Mouse (Mus musculus): ENCODE data around the gene A530032D15Rik. TPM values are rescaled to one million over a fixed set of nuclear protein-coding genes. Genes with fewer than 3 reads are reported as not detected.
"Not testable (repeated sequence)": the region's sequence is repeated elsewhere in the genome, so short reads cannot be mapped to it uniquely, and the experiment has no call there.

The A530032D15Rik gene
- polyA plus RNA-seq, 1 experiment from 2014 or later, result not detected

- H3K27ac ChIP-seq (ENCODE audit: low read depth, low read length); H3K4me1 ChIP-seq (ENCODE audit: control insufficient read depth, insufficient read depth, low read length); H3K4me2 ChIP-seq; H3K36me3 ChIP-seq (ENCODE audit: control insufficient read depth, insufficient read depth, low read length); H3K9ac ChIP-seq (ENCODE audit: low read depth, low read length); H3K27me3 ChIP-seq (ENCODE audit: control insufficient read depth, insufficient read depth, low read length); H3K9me3 ChIP-seq (replicated peaks; ENCODE audit: control insufficient read depth, low read length); H3K4me3 ChIP-seq (ENCODE audit: low read depth, low read length); ATAC-seq (replicated peaks; ENCODE audit: insufficient number of reproducible peaks, low FRiP score, low TSS enrichment): not testable (repeated sequence)
- WGBS (ENCODE audit: insufficient replicate concordance), result 44% methylated on average over 1 of the region's 3 CpGs
Measured at GRCm38 (mm10) chr1:85092169-85092568, 17.5 kb downstream of the A530032D15Rik start.

GRCm38 (mm10) chr1:85086211-85086610 is 23.4 kb downstream of the A530032D15Rik start:
- H3K4me3 ChIP-seq (ENCODE audit: low read depth, low read length); H3K9ac ChIP-seq (ENCODE audit: low read depth, low read length); H3K27ac ChIP-seq (ENCODE audit: low read depth, low read length); ATAC-seq (replicated peaks; ENCODE audit: insufficient number of reproducible peaks, low FRiP score, low TSS enrichment); H3K4me1 ChIP-seq (ENCODE audit: control insufficient read depth, insufficient read depth, low read length); H3K36me3 ChIP-seq (ENCODE audit: control insufficient read depth, insufficient read depth, low read length); H3K4me2 ChIP-seq; H3K27me3 ChIP-seq (ENCODE audit: control insufficient read depth, insufficient read depth, low read length); H3K9me3 ChIP-seq (replicated peaks; ENCODE audit: control insufficient read depth, low read length): not testable (repeated sequence)
- WGBS (ENCODE audit: insufficient replicate concordance), result 63% methylated on average over 1 of the region's 1 CpGs

GRCm38 (mm10) chr1:85084803-85085202 is 24.9 kb downstream of the A530032D15Rik start:
- ATAC-seq (replicated peaks; ENCODE audit: insufficient number of reproducible peaks, low FRiP score, low TSS enrichment), result not testable (repeated sequence)

GRCm38 (mm10) chr1:85073099-85073498 is 36.6 kb downstream of the A530032D15Rik start:
- H3K9me3 ChIP-seq (replicated peaks; ENCODE audit: control insufficient read depth, low read length); H3K36me3 ChIP-seq (ENCODE audit: control insufficient read depth, insufficient read depth, low read length); H3K4me3 ChIP-seq (ENCODE audit: low read depth, low read length); H3K9ac ChIP-seq (ENCODE audit: low read depth, low read length); ATAC-seq (replicated peaks; ENCODE audit: insufficient number of reproducible peaks, low FRiP score, low TSS enrichment); H3K27ac ChIP-seq (ENCODE audit: low read depth, low read length); H3K27me3 ChIP-seq (ENCODE audit: control insufficient read depth, insufficient read depth, low read length); H3K4me2 ChIP-seq; H3K4me1 ChIP-seq (ENCODE audit: control insufficient read depth, insufficient read depth, low read length): not testable (repeated sequence)
- WGBS (ENCODE audit: insufficient replicate concordance), result 64% methylated on average over 3 of the region's 3 CpGs

More at GRCm38 (mm10) chr1:85084803-85085202, 24.9 kb downstream of the A530032D15Rik start:
- H3K4me3 ChIP-seq (ENCODE audit: low read depth, low read length); H3K36me3 ChIP-seq (ENCODE audit: control insufficient read depth, insufficient read depth, low read length); H3K27me3 ChIP-seq (ENCODE audit: control insufficient read depth, insufficient read depth, low read length); H3K9me3 ChIP-seq (replicated peaks; ENCODE audit: control insufficient read depth, low read length); H3K4me2 ChIP-seq; H3K27ac ChIP-seq (ENCODE audit: low read depth, low read length); H3K9ac ChIP-seq (ENCODE audit: low read depth, low read length); H3K4me1 ChIP-seq (ENCODE audit: control insufficient read depth, insufficient read depth, low read length): not testable (repeated sequence)
- WGBS (ENCODE audit: insufficient replicate concordance), result 69% methylated on average over 3 of the region's 3 CpGs

- H3K4me3 ChIP-seq (ENCODE audit: low read depth, low read length); H3K4me1 ChIP-seq (ENCODE audit: control insufficient read depth, insufficient read depth, low read length); H3K9ac ChIP-seq (ENCODE audit: low read depth, low read length); H3K4me2 ChIP-seq; H3K27ac ChIP-seq (ENCODE audit: low read depth, low read length); H3K36me3 ChIP-seq (ENCODE audit: control insufficient read depth, insufficient read depth, low read length); ATAC-seq (replicated peaks; ENCODE audit: insufficient number of reproducible peaks, low FRiP score, low TSS enrichment); H3K9me3 ChIP-seq (replicated peaks; ENCODE audit: control insufficient read depth, low read length); H3K27me3 ChIP-seq (ENCODE audit: control insufficient read depth, insufficient read depth, low read length): not testable (repeated sequence)
- 54% methylated on average over 3 of the region's 3 CpGs for WGBS (ENCODE audit: insufficient replicate concordance)
Measured at GRCm38 (mm10) chr1:85071690-85072089, 38.0 kb downstream of the A530032D15Rik start.

- not testable (repeated sequence) for ATAC-seq (replicated peaks; ENCODE audit: insufficient number of reproducible peaks, low FRiP score, low TSS enrichment); H3K27me3 ChIP-seq (ENCODE audit: control insufficient read depth, insufficient read depth, low read length); H3K4me2 ChIP-seq; H3K9ac ChIP-seq (ENCODE audit: low read depth, low read length); H3K4me3 ChIP-seq (ENCODE audit: low read depth, low read length); H3K4me1 ChIP-seq (ENCODE audit: control insufficient read depth, insufficient read depth, low read length); H3K9me3 ChIP-seq (replicated peaks; ENCODE audit: control insufficient read depth, low read length); H3K27ac ChIP-seq (ENCODE audit: low read depth, low read length); H3K36me3 ChIP-seq (ENCODE audit: control insufficient read depth, insufficient read depth, low read length)
- WGBS (ENCODE audit: insufficient replicate concordance), result 65% methylated on average over 4 of the region's 6 CpGs
Measured at GRCm38 (mm10) chr1:85035801-85036200, 73.9 kb downstream of the A530032D15Rik start.

GRCm38 (mm10) chr1:85034394-85034793 is 75.3 kb downstream of the A530032D15Rik start:
- ATAC-seq (replicated peaks; ENCODE audit: insufficient number of reproducible peaks, low FRiP score, low TSS enrichment); H3K36me3 ChIP-seq (ENCODE audit: control insufficient read depth, insufficient read depth, low read length); H3K4me3 ChIP-seq (ENCODE audit: low read depth, low read length); H3K9ac ChIP-seq (ENCODE audit: low read depth, low read length); H3K27ac ChIP-seq (ENCODE audit: low read depth, low read length); H3K4me1 ChIP-seq (ENCODE audit: control insufficient read depth, insufficient read depth, low read length); H3K4me2 ChIP-seq; H3K9me3 ChIP-seq (replicated peaks; ENCODE audit: control insufficient read depth, low read length); H3K27me3 ChIP-seq (ENCODE audit: control insufficient read depth, insufficient read depth, low read length): not testable (repeated sequence)
- WGBS (ENCODE audit: insufficient replicate concordance), result 69% methylated on average over 3 of the region's 4 CpGs

- H3K9ac ChIP-seq (ENCODE audit: low read depth, low read length); H3K36me3 ChIP-seq (ENCODE audit: control insufficient read depth, insufficient read depth, low read length); H3K4me2 ChIP-seq; H3K9me3 ChIP-seq (replicated peaks; ENCODE audit: control insufficient read depth, low read length); ATAC-seq (replicated peaks; ENCODE audit: insufficient number of reproducible peaks, low FRiP score, low TSS enrichment); H3K27ac ChIP-seq (ENCODE audit: low read depth, low read length); H3K4me1 ChIP-seq (ENCODE audit: control insufficient read depth, insufficient read depth, low read length); H3K4me3 ChIP-seq (ENCODE audit: low read depth, low read length); H3K27me3 ChIP-seq (ENCODE audit: control insufficient read depth, insufficient read depth, low read length): not testable (repeated sequence)
- WGBS (ENCODE audit: insufficient replicate concordance), result 74% methylated on average over 5 of the region's 6 CpGs
Measured at GRCm38 (mm10) chr1:85033616-85034015, 76.0 kb downstream of the A530032D15Rik start.

Data from heart, embryonic 11.5 days (tissue).